Mouse (Mus musculus) testis, adult 2 months (tissue): Measurements from ENCODE around the gene Slc26a10.

Source experiments
- CTCF ChIP-seq: fragments of 200-500 bp; IDR thresholded peaks from 2 replicates; pipeline ENCODE4 v1.5.1; 2012; ENCODE audit warnings: low read depth, mild to moderate bottlenecking, inconsistent platforms, low read length, moderate library complexity; ENCODE audit not compliant: control insufficient read depth, insufficient read depth, insufficient replicate concordance
- POLR2A ChIP-seq: fragments of 200-500 bp; IDR thresholded peaks from 2 replicates; pipeline ENCODE4 v1.6.1; 2012; ENCODE audit warnings: low read depth, mild to moderate bottlenecking, inconsistent platforms, low read length, moderate library complexity; ENCODE audit not compliant: control insufficient read depth

- TF ChIP-seq POLR2A (no peak), CTCF (no peak)
These were observed 36.0 kb upstream of the Slc26a10 start for GRCm38 (mm10) chr10:127216456-127216855.
